Mouse (Mus musculus): ENCODE results near the gene Glipr1l1.
"Not testable (repeated sequence)": the region's sequence is repeated elsewhere in the genome, so short reads cannot be mapped to it uniquely, and the experiment has no call there.

Glipr1l1 gene

DNA sequence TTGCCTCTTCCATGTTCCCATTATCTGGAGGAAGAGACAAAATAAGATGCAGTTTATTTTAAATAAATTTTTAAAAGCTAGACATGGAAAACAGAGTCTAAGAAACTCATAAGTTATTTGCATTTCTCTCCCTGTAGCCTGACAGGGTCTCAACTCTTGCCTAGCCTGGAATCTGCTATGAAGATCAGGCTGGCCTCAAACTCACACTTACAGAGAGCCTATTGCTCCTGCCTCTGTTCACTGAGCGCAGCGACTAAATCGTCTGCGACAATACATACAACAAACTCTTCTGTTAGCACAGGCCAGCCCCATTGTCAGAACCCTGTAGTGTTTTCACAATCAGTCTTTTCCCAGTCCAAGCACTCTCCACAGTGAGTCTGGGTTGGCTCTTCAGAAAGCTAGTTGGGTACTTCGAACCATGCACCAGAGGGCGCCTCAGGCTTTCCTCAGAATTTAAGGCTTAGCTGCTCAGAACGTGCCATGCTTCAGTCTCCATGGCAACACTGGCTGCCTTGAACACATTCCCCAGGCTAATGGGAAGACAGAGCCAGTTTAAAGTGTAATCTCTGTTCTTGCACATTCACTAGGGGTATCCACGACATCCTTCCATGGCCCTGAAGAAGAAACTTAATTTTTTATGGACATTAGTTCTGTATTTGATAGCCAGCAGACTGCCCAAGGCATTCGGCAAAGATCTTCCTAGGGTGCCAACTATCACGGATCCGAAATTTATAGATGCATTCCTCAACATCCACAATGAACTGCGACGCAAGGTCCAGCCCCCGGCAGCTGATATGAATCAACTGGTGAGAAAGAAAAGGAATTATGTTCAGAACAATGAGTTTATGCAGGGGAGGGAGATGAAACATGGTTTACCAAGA lies at the start of gene Glipr1l1:
Gene Glipr1l1, plus strand, starts transcription at position 488 of the 881 bp plus-strand sequence.
- DNase-seq (ENCODE audit: low read depth, low spot score) = peak; percentile 83

DNA sequence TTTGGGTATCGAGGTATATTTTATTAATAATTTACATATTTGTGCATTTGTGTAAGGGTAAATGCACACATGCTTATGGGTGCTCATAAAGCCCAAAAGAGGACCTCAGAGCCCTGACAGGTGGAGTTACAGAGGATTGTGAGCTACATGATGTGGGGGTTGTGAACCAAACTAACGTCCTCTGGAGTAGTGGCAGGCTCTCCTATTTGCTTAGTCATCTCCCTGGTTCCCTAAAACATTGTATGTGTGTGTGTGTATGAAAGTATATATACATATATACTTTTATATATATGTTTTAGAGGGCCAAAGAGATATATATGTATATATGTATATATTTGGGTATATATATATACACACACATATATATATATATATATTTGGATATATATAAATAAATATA lies 36.4 kb upstream of the Glipr1l1 start:
- DNase-seq (ENCODE audit: low read depth, low spot score) = no peak

DNA sequence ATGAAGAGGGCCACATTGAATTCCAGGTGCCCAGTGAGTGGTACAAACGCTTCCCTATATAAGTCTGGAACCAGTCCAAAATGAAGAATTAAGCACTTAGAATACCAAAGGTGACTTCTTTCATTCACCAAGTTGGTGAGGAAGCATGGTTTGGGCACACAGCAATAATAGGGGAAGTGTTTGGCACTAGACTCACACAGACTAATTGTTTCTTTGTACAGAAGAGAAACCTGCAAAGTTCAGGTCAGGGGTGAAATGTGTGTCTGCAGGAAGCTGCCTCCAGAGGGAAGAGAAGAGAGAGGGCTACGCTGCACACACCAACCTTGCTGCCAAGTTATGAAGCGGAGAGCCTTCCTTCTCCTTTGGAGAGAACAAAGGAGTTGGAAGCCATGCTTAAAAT lies 31.3 kb upstream of the Glipr1l1 start:
- not testable (repeated sequence) for DNase-seq (ENCODE audit: low read depth, low spot score)

DNA sequence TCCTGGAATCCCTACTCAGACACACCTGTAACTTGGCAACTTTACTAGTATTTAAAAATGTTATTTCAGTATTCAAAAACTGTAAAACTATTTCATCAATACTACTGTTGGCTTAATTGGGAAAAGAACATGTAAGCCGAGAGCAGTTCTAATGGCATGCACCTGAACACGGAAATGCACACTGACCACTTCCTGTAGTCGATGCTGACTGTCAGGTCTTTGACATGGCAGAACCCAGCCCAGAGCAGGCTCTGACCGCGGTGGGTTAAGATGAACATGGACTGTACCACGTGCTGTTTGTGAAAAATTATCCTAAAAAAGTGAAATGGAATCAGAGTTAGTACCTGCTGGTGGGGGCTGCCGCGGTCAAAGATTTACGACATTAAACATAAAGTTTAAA lies 16.5 kb upstream of the Glipr1l1 start:
- DNase-seq (ENCODE audit: low read depth, low spot score) = not testable (repeated sequence)

DNA sequence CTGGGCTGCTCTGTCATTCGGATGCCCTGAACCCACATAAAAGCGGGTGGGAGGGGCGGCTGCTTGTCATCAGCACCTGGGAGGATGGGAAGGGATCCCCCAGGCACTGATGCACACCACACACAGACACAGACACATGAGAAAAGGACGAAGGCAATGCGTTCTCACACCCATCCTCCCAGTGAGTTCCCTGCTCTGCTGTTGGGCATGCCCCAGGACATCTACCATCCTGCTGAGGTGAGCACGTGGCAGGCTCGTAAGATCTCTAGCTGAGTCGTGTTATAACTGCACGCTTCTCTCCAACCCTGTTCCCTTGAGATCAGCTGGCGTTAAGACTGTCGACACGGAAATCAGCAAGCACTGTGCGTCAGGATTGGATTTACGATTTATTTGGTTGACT lies 15.7 kb upstream of the Glipr1l1 start:
- not testable (repeated sequence) for DNase-seq (ENCODE audit: low read depth, low spot score)

DNA sequence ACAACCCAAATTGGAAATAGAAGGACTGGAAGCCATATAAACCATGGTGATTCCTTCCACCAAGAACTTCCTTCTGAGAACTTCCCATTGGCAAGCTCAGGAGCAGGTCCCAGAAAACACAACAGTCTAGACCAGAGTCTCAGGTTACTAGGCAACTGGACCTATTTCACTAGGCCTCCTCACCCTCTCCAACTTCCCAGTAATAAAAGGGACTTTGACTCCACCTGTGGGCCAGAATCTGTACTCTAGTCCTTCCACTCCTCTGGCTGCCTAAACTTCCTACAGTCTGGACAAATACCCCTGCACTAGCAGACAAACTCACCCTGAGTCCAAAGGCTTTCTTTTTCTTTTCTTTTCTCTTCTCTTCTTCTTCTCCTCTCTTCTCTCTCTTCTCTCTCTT lies 8.8 kb upstream of the Glipr1l1 start:
- DNase-seq (ENCODE audit: low read depth, low spot score) = no peak

DNA sequence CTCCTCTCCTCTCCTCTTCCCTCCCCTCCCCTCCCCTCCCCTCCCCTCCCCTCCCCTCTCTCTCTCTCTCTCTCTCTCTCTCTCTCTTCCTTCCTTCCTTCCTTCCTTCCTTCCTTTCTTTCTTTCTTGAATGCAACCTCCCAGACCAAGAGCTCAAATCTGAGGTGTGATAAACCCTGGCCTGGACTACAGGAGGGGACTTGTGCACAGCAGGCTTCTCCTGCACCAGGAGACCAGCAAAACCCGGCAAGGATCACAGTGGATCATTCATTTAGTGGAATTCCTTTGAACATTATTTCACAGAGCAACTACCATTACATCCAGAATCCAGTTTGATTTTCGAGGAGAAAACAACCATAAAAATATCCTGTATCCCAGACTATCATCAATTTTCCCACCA lies 8.0 kb upstream of the Glipr1l1 start:
- not testable (repeated sequence) for DNase-seq (ENCODE audit: low read depth, low spot score)

DNA sequence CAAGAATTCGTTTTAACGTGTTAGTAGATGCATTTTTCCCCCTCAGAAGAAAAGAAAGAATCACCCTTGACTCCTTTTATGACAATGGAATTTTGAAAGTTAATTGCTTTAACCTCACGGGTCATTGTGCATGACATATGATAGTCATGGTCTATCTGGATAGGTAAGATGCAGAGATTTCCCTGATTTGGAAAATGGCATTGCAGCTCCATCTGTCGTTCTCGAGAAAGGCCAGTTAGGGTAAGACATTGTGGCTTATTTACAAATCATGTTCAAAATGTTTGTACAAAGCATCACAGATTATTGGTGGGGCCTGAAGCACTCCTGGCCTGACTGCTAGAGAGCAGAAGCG lies 570 bp downstream of the Glipr1l1 start:
- not testable (repeated sequence) for DNase-seq (ENCODE audit: low read depth, low spot score)

DNA sequence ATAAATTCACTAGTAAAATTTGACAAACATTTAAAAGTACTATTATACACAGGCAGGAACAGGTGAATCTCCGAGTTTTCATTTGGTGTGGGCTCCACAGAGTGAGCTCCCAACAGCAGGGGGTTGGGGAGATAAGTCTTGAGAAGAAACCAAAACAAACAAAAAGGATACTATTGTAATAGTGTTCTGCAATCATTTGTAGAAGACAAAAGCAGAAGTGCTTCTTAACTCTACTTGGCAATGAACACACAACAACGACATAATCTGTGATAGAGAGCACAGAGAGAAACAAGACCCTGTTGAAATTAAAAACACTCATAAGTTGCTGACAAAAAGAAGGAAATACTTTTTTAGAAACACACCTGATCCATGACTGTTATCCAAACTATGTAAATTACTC lies 20.1 kb downstream of the Glipr1l1 start:
- no peak for DNase-seq (ENCODE audit: low read depth, low spot score)

DNA sequence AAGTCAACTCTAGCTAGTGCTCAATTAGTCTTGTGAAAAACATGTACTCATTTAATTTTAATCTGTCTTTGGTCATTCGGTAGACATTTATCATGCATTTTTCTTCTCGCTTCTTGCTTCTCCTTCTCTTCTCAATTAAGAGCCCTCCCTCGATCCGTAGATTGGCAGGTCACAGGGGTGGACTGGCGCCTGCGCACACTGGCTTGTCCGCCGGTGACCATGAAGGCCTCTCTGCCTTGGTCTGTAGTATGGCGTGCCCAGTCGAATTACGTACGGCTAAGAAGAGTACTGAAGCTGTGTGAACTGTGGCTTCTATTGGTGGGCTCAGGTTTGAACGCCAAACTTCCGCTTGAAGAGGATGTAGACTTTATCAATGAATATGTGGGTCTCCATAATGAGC lies 23.2 kb downstream of the Glipr1l1 start, which contains the start of gene Glipr1l2:
Gene Glipr1l2, plus strand, starts transcription at position 198 of the 400 bp plus-strand sequence.
- no peak for DNase-seq (ENCODE audit: low read depth, low spot score)

DNA sequence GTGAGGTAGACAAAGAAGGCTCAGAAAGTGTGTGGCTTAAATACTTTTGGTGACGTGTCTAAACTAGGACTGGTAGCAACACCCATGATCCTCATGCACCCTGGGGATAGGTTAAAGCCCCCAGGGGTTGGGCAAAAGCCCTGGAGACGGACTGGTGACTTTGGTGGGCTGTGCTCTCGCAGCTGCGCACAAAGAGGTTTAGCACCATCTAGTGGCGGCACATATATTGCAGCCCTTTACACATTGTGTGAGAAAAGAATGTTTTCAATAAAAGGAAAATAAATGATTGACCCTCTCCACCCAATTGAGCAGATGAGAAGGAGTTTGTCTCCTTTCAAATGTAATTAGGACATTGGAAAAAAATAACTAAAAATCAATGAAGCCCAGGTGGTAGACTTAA lies 45.8 kb downstream of the Glipr1l1 start:
- not testable (repeated sequence) for DNase-seq (ENCODE audit: low read depth, low spot score)

DNA sequence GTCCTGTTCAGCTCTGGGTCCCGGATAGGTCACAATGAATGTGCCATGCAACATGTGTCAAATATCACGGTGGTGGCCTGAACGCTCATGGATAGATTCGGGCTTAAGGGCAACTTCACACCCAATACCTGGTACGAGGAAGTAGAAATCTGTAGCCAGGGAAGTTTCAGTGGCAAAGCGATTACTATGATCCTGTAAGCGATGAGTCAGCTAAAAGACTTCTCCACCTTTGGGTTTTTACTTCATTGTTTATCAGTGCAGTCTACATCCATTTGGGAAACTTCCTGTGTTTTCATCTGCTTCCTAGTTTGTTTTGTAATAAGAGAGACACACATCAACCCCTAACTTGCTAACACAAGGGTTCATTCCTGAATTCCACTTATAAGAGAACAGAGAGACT lies 50.4 kb downstream of the Glipr1l1 start:
- DNase-seq (ENCODE audit: low read depth, low spot score) = no peak

DNA sequence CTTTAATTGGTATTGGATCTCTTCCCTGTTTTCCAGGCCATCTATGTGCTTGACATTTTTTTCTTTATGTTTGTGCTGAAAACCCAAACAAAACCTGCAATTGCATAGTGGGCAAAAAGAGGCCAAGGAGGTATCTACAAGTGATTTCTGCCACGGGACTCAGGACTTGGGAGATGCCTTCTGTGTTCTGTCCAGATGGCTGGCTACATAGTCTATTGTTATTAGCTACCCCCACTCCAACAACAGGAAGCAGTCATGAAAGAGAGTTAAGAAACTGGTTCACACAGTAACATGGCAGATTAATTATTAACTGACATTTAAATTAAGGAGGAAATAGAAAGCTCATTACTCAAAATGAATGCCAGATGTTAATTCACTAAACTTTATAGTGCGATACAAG lies 65.1 kb downstream of the Glipr1l1 start:
- not testable (repeated sequence) for DNase-seq (ENCODE audit: low read depth, low spot score)

DNA sequence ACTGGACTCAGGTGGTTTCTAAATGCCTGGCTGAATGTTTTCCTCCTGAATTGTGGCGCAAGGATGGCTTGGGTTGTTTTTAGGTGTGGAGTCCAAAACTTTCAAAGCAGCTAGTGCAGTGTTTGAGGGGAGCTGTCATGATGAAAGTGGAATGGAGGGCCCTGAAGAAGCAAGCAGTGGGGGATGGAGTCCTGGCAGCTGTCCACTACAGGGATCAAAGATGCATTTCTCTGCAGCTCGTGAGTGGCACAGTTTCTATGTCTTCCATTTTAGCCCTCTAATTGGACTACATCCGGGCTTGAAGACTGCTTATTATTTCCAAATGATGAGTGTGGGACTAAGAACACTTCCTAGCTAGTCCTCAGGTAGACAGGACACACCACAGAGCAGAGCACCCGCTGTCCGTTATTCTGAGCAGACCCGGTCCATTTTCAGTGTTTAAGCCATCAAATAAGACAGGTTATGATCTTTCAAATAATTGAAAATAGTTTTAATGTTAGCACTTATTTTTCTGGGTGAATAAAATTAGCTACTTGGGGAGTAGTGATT lies 67.8 kb downstream of the Glipr1l1 start:
- not testable (repeated sequence) for DNase-seq (ENCODE audit: low read depth, low spot score)

All from telencephalon, adult 2 months (tissue).